Mouse (Mus musculus) megakaryocyte, embryonic 14.5 days (primary cell): ENCODE results near the gene Specc1. TPM values are rescaled to one million over a fixed set of nuclear protein-coding genes. Genes with fewer than 3 reads are reported as not detected.

ENCODE experiments used
- H3K27me3 ChIP-seq: replicated peaks from 2 replicates; pipeline ENCODE3; 2012; ENCODE audit warnings: inconsistent platforms
- H3K36me3 ChIP-seq: replicated peaks from 2 replicates; pipeline ENCODE3; 2012; ENCODE audit warnings: low read length, inconsistent platforms, mixed read lengths
- H3K4me1 ChIP-seq: 2 replicates; pipeline ENCODE4 v1.6.1; 2012; ENCODE audit warnings: inconsistent platforms
- H3K4me3 ChIP-seq: replicated peaks from 2 replicates; pipeline ENCODE3; 2012; ENCODE audit warnings: moderate library complexity, mild to moderate bottlenecking, inconsistent platforms
- H3K9me3 ChIP-seq: 2 replicates; pipeline ENCODE4 v1.6.1; 2012; ENCODE audit warnings: inconsistent platforms
- FLI1 ChIP-seq: IDR thresholded peaks from 2 replicates; pipeline ENCODE4 v1.6.1; 2012; ENCODE audit warnings: low read length, inconsistent platforms, mixed read lengths
- GATA1 ChIP-seq: IDR thresholded peaks from 3 replicates; pipeline ENCODE4 v1.6.1; 2012; ENCODE audit warnings: mixed read lengths, low read length, inconsistent platforms, borderline replicate concordance
- polyA plus RNA-seq: library from polyadenylated mRNA; stranded (reverse); fragments of >175 nt; gene quantifications from 2 replicates; pipeline ENCODE4 v1.2.3, GENCODE M21; 2012; ENCODE audit warnings: low replicate concordance; ENCODE audit not compliant: insufficient read depth

The Specc1 gene
- polyA plus RNA-seq, 1 experiment, result 7.1 TPM

- peaks cover 74% of the 10 kb centered on the region for H3K4me1 ChIP-seq
- no peaks in the 10 kb centered on the region for H3K27me3 ChIP-seq
- TF ChIP-seq FLI1 (no peak), GATA1 (no peak)
- peaks cover 13% of the 10 kb centered on the region for H3K9me3 ChIP-seq
- peaks cover 47% of the 10 kb centered on the region for H3K36me3 ChIP-seq
- H3K4me3 ChIP-seq, result peak overlapping the region; percentile 99
Observed at GRCm38 (mm10) chr11:62249266-62250037, 292.9 kb downstream of the Specc1 start.

- Histone ChIP-seq H3K9me3 (peaks cover 6% of the 10 kb centered on the region; the same call in 1 of the 2 replicates), H3K27me3 (no peaks in the 10 kb centered on the region), H3K4me1 (peaks cover 84% of the 10 kb centered on the region), H3K36me3 (peaks cover 45% of the 10 kb centered on the region), H3K4me3 (peak overlapping the region; percentile 99)
- TF ChIP-seq FLI1 (no peak), GATA1 (no peak)
Observed at GRCm38 (mm10) chr11:62251047-62251446, 294.5 kb downstream of the Specc1 start.

- H3K27me3 ChIP-seq, result no peaks in the 10 kb centered on the region
- peak overlapping the region; percentile 38 for H3K4me3 ChIP-seq
- TF ChIP-seq FLI1, result no peak
- no peak for TF ChIP-seq GATA1
- H3K9me3 ChIP-seq, result no peaks in the 10 kb centered on the region
- peaks cover 59% of the 10 kb centered on the region for H3K36me3 ChIP-seq
- H3K4me1 ChIP-seq, result peaks cover 98% of the 10 kb centered on the region
Observed at GRCm38 (mm10) chr11:62253380-62253779, 296.8 kb downstream of the Specc1 start.

GRCm38 (mm10) chr11:62259214-62259613, 302.7 kb downstream of the Specc1 start:
- H3K9me3 ChIP-seq, result no peaks in the 10 kb centered on the region
- peaks cover 100% of the 10 kb centered on the region for H3K4me1 ChIP-seq
- H3K27me3 ChIP-seq, result no peaks in the 10 kb centered on the region
- no peak overlapping the region for H3K4me3 ChIP-seq
- TF ChIP-seq GATA1 (no peak), FLI1 (no peak)
- peaks cover 92% of the 10 kb centered on the region for H3K36me3 ChIP-seq

- no peaks in the 10 kb centered on the region for H3K9me3 ChIP-seq
- peaks cover 97% of the 10 kb centered on the region for H3K36me3 ChIP-seq
- peaks cover 93% of the 10 kb centered on the region for H3K4me1 ChIP-seq
- TF ChIP-seq FLI1 (no peak), GATA1 (no peak)
- no peaks in the 10 kb centered on the region for H3K27me3 ChIP-seq
- H3K4me3 ChIP-seq, result no peak overlapping the region
Observed at GRCm38 (mm10) chr11:62263599-62263998, 307.0 kb downstream of the Specc1 start.

GRCm38 (mm10) chr11:62264018-62264417, 307.5 kb downstream of the Specc1 start:
- Histone ChIP-seq H3K27me3 (no peaks in the 10 kb centered on the region), H3K4me1 (peaks cover 93% of the 10 kb centered on the region), H3K4me3 (no peak overlapping the region), H3K9me3 (no peaks in the 10 kb centered on the region), H3K36me3 (peaks cover 97% of the 10 kb centered on the region)
- TF ChIP-seq GATA1 (no peak), FLI1 (no peak)

- TF ChIP-seq FLI1 (no peak), GATA1 (no peak)
- peaks cover 98% of the 10 kb centered on the region for H3K36me3 ChIP-seq
- peaks cover 93% of the 10 kb centered on the region for H3K4me1 ChIP-seq
- H3K4me3 ChIP-seq, result no peak overlapping the region
- H3K9me3 ChIP-seq, result no peaks in the 10 kb centered on the region
- no peaks in the 10 kb centered on the region for H3K27me3 ChIP-seq
Observed at GRCm38 (mm10) chr11:62265642-62266041, 309.1 kb downstream of the Specc1 start.

- H3K4me3 ChIP-seq, result no peak overlapping the region
- H3K9me3 ChIP-seq, result no peaks in the 10 kb centered on the region
- no peak for TF ChIP-seq FLI1
- no peak for TF ChIP-seq GATA1
- peaks cover 89% of the 10 kb centered on the region for H3K4me1 ChIP-seq
- peaks cover 98% of the 10 kb centered on the region for H3K36me3 ChIP-seq
- no peaks in the 10 kb centered on the region for H3K27me3 ChIP-seq
Observed at GRCm38 (mm10) chr11:62266466-62267214, 310.1 kb downstream of the Specc1 start.

GRCm38 (mm10) chr11:62268381-62268780, 311.8 kb downstream of the Specc1 start:
- H3K4me1 ChIP-seq, result peaks cover 80% of the 10 kb centered on the region
- H3K4me3 ChIP-seq, result peak overlapping the region; percentile 15
- peaks cover 93% of the 10 kb centered on the region for H3K36me3 ChIP-seq
- TF ChIP-seq GATA1 (no peak), FLI1 (no peak)
- H3K9me3 ChIP-seq, result no peaks in the 10 kb centered on the region
- H3K27me3 ChIP-seq, result no peaks in the 10 kb centered on the region

- Histone ChIP-seq H3K4me3 (no peak overlapping the region), H3K27me3 (no peaks in the 10 kb centered on the region), H3K4me1 (peaks cover 73% of the 10 kb centered on the region), H3K36me3 (peaks cover 93% of the 10 kb centered on the region), H3K9me3 (no peaks in the 10 kb centered on the region)
- TF ChIP-seq GATA1, result no peak
- no peak for TF ChIP-seq FLI1
Observed at GRCm38 (mm10) chr11:62269097-62269496, 312.5 kb downstream of the Specc1 start.

GRCm38 (mm10) chr11:62270851-62271250, 314.3 kb downstream of the Specc1 start:
- Histone ChIP-seq H3K36me3 (peaks cover 82% of the 10 kb centered on the region), H3K9me3 (no peaks in the 10 kb centered on the region), H3K4me3 (no peak overlapping the region), H3K27me3 (no peaks in the 10 kb centered on the region), H3K4me1 (peaks cover 63% of the 10 kb centered on the region)
- no peak for TF ChIP-seq FLI1
- no peak for TF ChIP-seq GATA1

Other genes with a start within 250 kb of the Specc1 start
- gene Slc5a10, start 235.9 kb upstream of the Specc1 start, polyA plus RNA-seq, result 0.12 TPM in 1 of 2 replicates, not detected in the other
- 8.9 TPM in 1 of 2 replicates, not detected in the other for gene Prpsap2, start 194.7 kb upstream of the Specc1 start, polyA plus RNA-seq
- 3.9 and 4.2 TPM in 2 replicates for gene Ulk2, start 101.7 kb upstream of the Specc1 start, polyA plus RNA-seq
- 6.6 TPM in 1 of 2 replicates, not detected in the other for gene Akap10, start 26.5 kb upstream of the Specc1 start, polyA plus RNA-seq